Mouse (Mus musculus) midbrain, embryonic 10.5 days (tissue): ENCODE results near the gene Wnt5b. TPM values are rescaled to one million over a fixed set of nuclear protein-coding genes. Genes with fewer than 3 reads are reported as not detected.
A peak's percentile ranks its signal among the peaks of the same experiment; 100 is the strongest.

Experiments used
- DNase-seq: peaks from one replicate; pipeline ENCODE4 v3.0.0-alpha.2; 2017; ENCODE audit warnings: low spot score
- H3K27ac ChIP-seq: fragments of 300-500 bp; sonication (generic); replicated peaks from 2 replicates; pipeline ENCODE4 v1.5.1; 2016; ENCODE audit warnings: mild to moderate bottlenecking
- H3K27me3 ChIP-seq: fragments of 300-500 bp; sonication (generic); 2 replicates; pipeline ENCODE4 v1.6.1; 2016; ENCODE audit warnings: low read depth, mild to moderate bottlenecking; ENCODE audit not compliant: poor library complexity, severe bottlenecking
- H3K36me3 ChIP-seq: fragments of 300-500 bp; sonication (generic); 2 replicates; pipeline ENCODE4 v1.6.1; 2016; ENCODE audit warnings: mild to moderate bottlenecking, moderate library complexity
- H3K4me1 ChIP-seq: fragments of 300-500 bp; sonication (generic); 2 replicates; pipeline ENCODE4 v1.6.1; 2016
- H3K4me3 ChIP-seq: fragments of 300-500 bp; sonication (generic); 2 replicates; pipeline ENCODE4 v1.5.1; 2016; ENCODE audit warnings: mild to moderate bottlenecking, moderate library complexity
- H3K9me3 ChIP-seq: fragments of 300-500 bp; sonication (generic); replicated peaks from 2 replicates; pipeline ENCODE4 v1.6.1; 2016; ENCODE audit warnings: mild to moderate bottlenecking
- WGBS: fragments of 180-500 bp; shearing (Covaris S2); methylation state at CpG from one replicate; pipeline ENCODE4 v1.1.7; 2016; 5-methylcytosine and 5-hydroxymethylcytosine counted together
- polyA plus RNA-seq: library from polyadenylated mRNA; unstranded; fragments of >200 nt; fragmentation: Nextera tagmentation; extraction: Ambion mirVana; gene quantifications from 2 replicates; pipeline ENCODE4 v1.2.1, GENCODE M21; 2016

The Wnt5b gene
- polyA plus RNA-seq, 1 experiment from 2014 or later, result 19.0 TPM

DNA sequence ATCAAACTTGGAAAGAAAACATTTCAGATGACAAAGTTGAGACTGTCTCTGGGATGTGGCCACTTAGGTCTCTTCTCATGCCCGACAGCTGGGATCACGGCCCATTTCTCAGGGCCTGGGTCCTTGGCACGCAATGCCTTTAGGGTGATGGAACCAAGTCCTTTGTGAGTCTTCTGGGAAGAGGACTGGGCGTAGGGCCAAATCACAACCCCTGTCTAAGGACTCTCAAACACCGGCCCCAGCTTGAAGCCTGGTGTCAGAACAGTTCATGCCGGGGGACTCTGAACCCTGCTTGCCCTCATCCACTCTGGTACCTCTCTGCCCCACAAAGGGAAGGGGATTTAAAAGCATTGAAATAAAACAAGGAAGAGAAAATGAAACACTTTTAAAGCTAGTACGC is 30.1 kb downstream of the Wnt5b start:
- Histone ChIP-seq H3K27ac (no peak overlapping the region), H3K9me3 (no peaks in the 10 kb centered on the region), H3K36me3 (peaks cover 11% of the 10 kb centered on the region), H3K27me3 (no peaks in the 10 kb centered on the region), H3K4me3 (no peak overlapping the region), H3K4me1 (0 out of 2 replicates have a peak, but pooled peaks cover 3% of the 10 kb centered on the region)
- DNase-seq, result no peak
- WGBS, result 93% methylated on average over 7 of the region's 7 CpGs

DNA sequence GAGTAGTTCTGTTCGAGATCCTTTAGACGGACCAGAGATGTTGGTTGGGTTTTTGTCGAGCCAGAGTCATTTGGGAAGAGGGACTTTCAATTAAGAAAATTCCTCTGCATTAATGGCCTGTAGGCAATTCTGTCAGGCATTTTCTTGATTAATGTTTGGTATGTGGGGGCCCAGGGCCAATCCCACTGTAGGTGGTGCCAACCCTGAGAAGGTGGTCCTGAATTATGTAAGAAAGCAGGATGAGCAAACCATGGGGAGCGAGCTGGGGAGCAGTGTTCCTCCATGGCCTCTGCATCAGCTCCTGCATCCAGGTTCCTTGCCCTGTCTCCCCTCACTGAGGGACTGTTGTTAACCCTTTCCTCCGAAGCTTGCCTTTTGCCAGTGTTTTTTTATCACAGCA is 30.7 kb downstream of the Wnt5b start:
- Histone ChIP-seq H3K27ac (no peak overlapping the region), H3K4me3 (no peak overlapping the region), H3K9me3 (no peaks in the 10 kb centered on the region), H3K27me3 (no peaks in the 10 kb centered on the region), H3K4me1 (no peaks in the 10 kb centered on the region), H3K36me3 (peaks cover 17% of the 10 kb centered on the region)
- no peak for DNase-seq
- 82% methylated on average over 5 of the region's 5 CpGs for WGBS

DNA sequence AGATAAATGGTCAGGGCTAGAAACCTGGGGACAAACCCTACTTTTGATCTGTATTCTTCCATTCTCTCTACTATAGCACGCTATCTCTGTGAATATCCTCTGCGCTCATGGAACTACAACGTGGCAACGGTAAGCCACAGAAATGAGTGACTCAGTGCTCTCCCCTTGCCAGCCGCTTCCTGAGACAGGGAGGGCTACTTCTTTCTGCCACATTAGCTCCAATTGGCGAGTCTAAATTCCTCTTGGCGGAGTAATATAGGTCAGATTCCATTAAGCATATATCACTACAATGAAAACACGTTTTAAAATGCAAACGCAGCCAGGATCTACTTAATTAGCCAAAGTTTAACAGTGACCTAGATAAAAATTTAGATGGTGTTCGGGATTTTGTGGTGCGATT is 31.4 kb downstream of the Wnt5b start:
- peaks cover 18% of the 10 kb centered on the region for H3K36me3 ChIP-seq
- H3K4me1 ChIP-seq, result no peaks in the 10 kb centered on the region
- 91% methylated on average over 11 of the region's 11 CpGs for WGBS
- no peak overlapping the region for H3K4me3 ChIP-seq
- no peaks in the 10 kb centered on the region for H3K27me3 ChIP-seq
- no peak overlapping the region for H3K27ac ChIP-seq
- DNase-seq, result no peak
- no peaks in the 10 kb centered on the region for H3K9me3 ChIP-seq

DNA sequence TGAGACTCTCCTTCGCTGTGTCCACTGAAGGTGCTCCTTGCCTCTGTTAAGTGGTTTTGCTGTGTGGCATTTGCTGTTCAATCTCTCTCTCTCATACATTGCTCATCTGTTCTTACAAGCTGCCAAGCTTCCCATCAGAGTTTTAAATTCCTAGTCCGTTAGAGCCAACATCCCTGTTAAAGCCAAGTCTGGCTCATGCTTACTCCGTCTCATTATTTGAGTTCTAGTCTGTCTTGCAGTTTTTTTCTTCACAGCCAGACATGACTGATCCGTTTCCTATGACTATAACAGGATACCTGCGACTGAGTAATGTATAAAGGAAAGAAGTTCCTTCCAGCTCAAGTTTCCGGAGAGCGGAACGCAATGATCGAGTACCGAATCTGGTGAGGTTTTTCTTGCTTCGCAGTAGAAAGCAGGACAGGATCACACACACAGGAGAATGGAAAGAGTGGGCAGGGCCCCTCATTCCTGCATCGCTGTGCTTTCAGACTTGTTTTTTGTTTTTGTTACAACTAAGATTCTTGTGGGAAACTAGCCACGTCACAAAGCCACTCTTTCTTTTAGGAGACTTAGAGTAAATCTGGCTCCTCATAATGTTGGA is 34.6 kb downstream of the Wnt5b start:
- DNase-seq, result no peak
- peaks cover 13% of the 10 kb centered on the region for H3K36me3 ChIP-seq
- H3K4me3 ChIP-seq, result no peak overlapping the region
- H3K27me3 ChIP-seq, result no peaks in the 10 kb centered on the region
- WGBS, result 92% methylated on average over 13 of the region's 13 CpGs
- H3K27ac ChIP-seq, result no peak overlapping the region
- no peaks in the 10 kb centered on the region for H3K9me3 ChIP-seq
- H3K4me1 ChIP-seq, result peaks cover 8% of the 10 kb centered on the region

DNA sequence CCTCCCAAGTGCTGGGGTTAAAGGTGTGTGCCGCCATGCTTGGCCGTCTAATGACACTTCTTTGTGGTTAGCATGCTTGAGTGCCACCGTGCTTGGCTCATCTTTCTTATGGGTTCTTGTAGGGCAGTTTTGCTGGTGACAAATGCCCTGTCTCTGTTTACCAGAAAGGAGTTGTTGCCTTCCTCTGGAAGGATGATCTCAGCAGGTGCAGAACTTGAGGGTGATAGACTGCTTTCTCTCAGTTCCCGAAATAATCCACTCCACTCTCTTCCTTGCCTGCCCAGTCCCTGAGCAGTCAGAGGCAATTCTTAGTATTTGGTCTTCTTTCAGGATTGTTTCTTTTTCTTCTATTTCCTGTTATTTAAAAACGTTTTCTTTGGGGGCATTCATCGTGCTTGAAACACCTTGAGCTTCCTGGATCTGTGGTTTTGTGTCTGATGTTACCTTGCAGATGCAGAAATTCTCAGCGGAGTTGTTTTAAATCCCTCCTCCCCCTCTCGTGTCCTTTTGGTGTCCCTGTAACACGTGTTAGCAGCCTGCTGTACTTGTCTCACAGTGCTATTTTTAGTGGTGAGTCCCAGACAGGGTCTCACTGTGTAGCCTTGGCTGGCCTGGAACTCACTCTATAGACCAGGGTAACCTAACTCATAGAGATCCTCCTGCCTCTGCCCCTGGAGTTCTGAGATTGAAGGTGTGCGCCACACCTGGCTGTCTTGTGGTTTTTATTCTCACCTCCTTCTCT is 35.3 kb downstream of the Wnt5b start:
- Histone ChIP-seq H3K4me1 (peaks cover 8% of the 10 kb centered on the region), H3K27me3 (no peaks in the 10 kb centered on the region), H3K36me3 (peaks cover 13% of the 10 kb centered on the region), H3K27ac (no peak overlapping the region), H3K4me3 (no peak overlapping the region), H3K9me3 (no peaks in the 10 kb centered on the region)
- no peak for DNase-seq
- WGBS, result 81% methylated on average over 10 of the region's 10 CpGs

DNA sequence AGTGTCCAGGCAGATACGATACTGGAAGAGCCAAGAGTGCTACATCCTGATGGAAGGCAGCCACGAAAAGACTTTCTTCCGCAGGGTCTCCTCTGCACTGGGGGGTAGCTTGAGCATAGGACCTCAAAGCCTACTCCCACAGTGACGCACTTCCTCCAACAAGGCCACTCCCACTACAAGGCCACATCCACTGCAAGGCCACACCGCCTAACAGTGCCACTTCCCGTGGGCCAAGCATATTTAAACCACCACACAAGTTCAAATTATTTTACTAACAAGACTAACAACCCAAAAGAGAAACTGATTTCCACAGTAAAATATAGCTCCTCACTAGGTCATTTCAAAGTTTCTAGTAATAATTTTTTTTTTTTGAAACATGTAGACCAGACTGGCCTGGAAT is 35.9 kb downstream of the Wnt5b start:
- no peaks in the 10 kb centered on the region for H3K9me3 ChIP-seq
- no peak overlapping the region for H3K27ac ChIP-seq
- no peak for DNase-seq
- no peak overlapping the region for H3K4me3 ChIP-seq
- H3K4me1 ChIP-seq, result peaks cover 12% of the 10 kb centered on the region
- H3K36me3 ChIP-seq, result peaks cover 13% of the 10 kb centered on the region
- H3K27me3 ChIP-seq, result no peaks in the 10 kb centered on the region
- WGBS, result 94% methylated on average over 6 of the region's 6 CpGs

DNA sequence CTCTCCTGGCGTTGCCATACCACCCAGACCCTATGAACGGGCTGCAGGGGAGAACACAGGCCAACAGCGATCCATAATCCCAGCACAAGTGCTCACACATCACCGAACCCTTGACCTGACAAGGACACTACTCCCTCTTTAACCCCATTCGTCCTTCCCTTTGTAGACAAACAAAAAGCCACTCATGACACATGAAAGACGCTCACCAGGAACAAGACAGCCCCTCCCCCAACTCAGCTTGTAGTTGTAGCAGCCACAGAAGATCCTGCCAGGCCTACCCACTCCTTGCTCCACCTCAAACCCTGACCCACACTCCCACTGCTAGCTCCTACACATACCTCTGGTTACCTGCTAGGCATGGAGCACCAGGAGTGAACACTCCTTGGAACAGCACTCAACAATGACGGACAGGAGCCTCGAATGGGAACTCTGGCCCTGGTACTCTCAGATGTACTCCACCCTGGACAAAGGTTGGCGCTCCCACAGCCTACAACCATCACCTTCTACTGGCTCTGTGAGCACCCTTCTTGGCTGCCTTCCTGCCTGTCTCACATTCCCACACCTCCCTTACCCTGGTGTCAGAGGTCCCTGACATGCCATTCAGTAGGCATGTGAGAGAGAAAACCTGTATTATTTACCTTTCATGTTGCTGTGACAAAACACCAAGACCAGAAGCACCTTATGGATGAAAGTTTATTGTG is 38.5 kb downstream of the Wnt5b start:
- Histone ChIP-seq H3K27ac (no peak overlapping the region), H3K36me3 (peaks cover 13% of the 10 kb centered on the region), H3K9me3 (no peaks in the 10 kb centered on the region), H3K4me3 (no peak overlapping the region), H3K4me1 (peaks cover 22% of the 10 kb centered on the region), H3K27me3 (no peaks in the 10 kb centered on the region)
- DNase-seq, result no peak
- whole genome bisulfite sequencing, result 76% methylated on average over 9 of the region's 9 CpGs

DNA sequence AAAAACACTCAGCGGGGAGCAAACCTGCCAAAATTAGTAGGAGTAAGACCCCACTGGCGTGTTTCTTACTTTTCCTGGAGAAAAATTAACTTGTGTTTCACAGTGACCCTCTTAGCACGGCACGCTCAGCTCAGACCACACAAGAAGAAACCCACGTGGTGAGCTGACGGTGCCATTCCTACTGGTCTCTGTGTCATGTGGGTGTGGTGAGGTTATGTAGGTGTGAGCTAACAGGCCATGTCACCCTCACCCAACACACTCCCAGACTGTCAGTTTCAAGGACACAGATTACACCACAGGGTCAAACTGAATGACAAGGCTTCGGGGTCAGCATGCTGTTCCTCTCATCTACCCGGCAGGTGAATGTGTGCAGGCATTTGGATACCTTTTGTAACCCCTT is 39.4 kb downstream of the Wnt5b start:
- DNase-seq, result no peak
- WGBS, result 89% methylated on average over 8 of the region's 8 CpGs
- Histone ChIP-seq H3K27ac (no peak overlapping the region), H3K27me3 (no peaks in the 10 kb centered on the region), H3K9me3 (no peaks in the 10 kb centered on the region), H3K4me3 (no peak overlapping the region), H3K4me1 (peaks cover 27% of the 10 kb centered on the region), H3K36me3 (peaks cover 13% of the 10 kb centered on the region)

DNA sequence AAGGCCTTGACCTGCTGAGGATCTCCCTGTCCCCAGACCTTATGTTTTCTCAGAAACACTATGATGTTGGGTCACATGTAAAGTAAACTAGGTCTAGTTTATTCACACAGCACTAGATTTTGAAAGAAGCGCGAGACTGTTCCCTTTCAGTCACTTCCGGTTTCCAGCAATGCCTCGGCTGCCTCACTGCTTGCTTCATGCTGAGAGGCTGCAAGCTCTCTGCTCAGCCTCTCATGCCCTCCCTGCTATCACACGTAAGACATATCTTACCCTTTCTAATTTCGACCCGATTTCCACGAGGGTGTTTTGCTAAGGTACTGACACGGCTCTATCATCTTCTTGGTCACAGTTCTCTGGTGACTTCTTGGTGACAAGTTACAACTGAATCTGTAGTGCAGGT is 42.1 kb downstream of the Wnt5b start:
- Histone ChIP-seq H3K27ac (0 out of 2 replicates have a peak overlapping the region, but pooled peaks have one; percentile 9), H3K4me3 (no peak overlapping the region), H3K9me3 (no peaks in the 10 kb centered on the region), H3K4me1 (peaks cover 48% of the 10 kb centered on the region), H3K36me3 (0 out of 2 replicates have a peak, but pooled peaks cover 2% of the 10 kb centered on the region), H3K27me3 (peaks cover 4% of the 10 kb centered on the region; the same call in 1 of the 2 replicates)
- no peak for DNase-seq
- 58% methylated on average over 9 of the region's 9 CpGs for WGBS

DNA sequence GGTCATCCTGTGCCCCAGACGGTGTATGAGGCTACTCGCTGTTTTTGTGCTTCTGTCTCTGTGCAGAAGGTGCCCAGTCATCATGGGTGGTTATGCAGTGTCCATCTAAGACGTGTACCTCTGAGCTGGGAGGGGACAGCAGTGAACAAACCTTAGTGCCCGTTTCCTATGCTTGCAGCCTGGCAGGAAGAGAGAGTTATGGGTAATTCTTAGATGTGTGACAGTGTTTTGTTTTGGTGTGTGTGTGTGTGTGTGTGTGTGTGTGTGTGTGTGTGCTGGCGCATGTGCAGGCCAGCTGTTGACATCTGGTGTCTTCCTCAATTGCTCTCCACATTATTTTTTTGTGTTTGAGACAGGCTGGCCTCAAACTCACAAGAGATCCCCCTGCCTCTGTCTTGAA is 44.1 kb downstream of the Wnt5b start:
- H3K4me1 ChIP-seq, result peaks cover 40% of the 10 kb centered on the region
- peaks cover 9% of the 10 kb centered on the region; the same call in 1 of the 2 replicates for H3K36me3 ChIP-seq
- peak overlapping the region; percentile 67 for H3K27ac ChIP-seq
- DNase-seq, result no peak
- WGBS, result 72% methylated on average over 5 of the region's 5 CpGs
- H3K4me3 ChIP-seq, result no peak overlapping the region
- no peaks in the 10 kb centered on the region for H3K9me3 ChIP-seq
- H3K27me3 ChIP-seq, result peaks cover 23% of the 10 kb centered on the region; the same call in 1 of the 2 replicates

DNA sequence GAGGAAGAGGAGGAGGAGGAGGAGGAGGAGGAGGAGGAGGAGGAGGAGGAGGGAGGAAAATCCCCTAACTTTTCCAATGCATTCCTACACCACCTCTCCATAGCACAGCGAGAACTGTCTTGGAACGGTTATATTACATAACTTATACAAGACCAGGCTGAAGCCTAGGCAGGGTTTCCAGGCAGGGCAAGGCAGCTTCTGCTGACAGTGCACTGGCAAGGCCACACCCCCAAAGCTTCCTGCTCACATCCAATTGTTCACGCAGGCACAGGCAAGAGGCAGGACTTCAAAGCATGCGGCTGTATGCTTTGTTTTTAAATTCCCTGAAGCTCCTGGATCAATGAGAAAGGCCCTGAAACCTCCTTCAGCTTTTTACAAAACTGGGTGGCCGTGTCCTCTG is 44.9 kb downstream of the Wnt5b start:
- H3K27me3 ChIP-seq, result peaks cover 30% of the 10 kb centered on the region
- no peak overlapping the region for H3K4me3 ChIP-seq
- WGBS, result 22% methylated on average over 5 of the region's 5 CpGs
- peaks cover 40% of the 10 kb centered on the region for H3K4me1 ChIP-seq
- H3K9me3 ChIP-seq, result peaks cover 4% of the 10 kb centered on the region; the same call in 1 of the 2 replicates
- peaks cover 13% of the 10 kb centered on the region; the same call in 1 of the 2 replicates for H3K36me3 ChIP-seq
- H3K27ac ChIP-seq, result peak overlapping the region; percentile 67
- peak; percentile 51 for DNase-seq

DNA sequence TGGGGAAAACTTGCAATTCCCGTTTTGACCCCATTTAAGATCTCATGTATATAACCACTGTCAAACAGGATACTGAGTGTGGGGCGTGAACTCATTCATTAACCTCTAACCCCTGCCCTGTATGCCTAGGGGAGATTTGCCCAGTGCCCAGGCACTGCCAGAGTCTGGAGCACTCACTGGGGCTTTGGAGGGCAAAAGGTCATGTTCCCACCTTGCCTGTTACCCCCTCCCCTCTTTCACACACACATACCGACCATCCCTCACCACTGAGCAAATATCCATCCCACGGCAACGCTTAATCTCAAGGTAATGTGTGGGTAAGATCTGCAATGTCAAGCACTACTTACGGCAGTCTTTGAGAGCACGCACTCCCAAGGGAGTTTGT is 51.5 kb downstream of the Wnt5b start:
- Histone ChIP-seq H3K27ac (peak overlapping the region; percentile 86), H3K27me3 (peaks cover 55% of the 10 kb centered on the region), H3K36me3 (peaks cover 13% of the 10 kb centered on the region; the same call in 1 of the 2 replicates), H3K4me1 (peaks cover 45% of the 10 kb centered on the region), H3K9me3 (peaks cover 6% of the 10 kb centered on the region; the same call in 1 of the 2 replicates), H3K4me3 (peak overlapping the region; percentile 41)
- DNase-seq, result no peak
- WGBS, result 21% methylated on average over 7 of the region's 7 CpGs
